ENCODE assay signal across 8 mouse cellular contexts in genomic region chr7:27552931-27553513, GRCm38 (mm10). TPM values are rescaled to one million over a fixed set of nuclear protein-coding genes. Genes with fewer than 3 reads are reported as not detected.
DNase-seq lines count a peak whose midpoint lies in the region; ATAC-seq lines count a peak whose summit lies in the region.

Gene Pld3 (minus strand): TSS chr7:27553218.
Gene 2310022A10Rik (plus strand): TSS chr7:27553233.

- peak within 1 kb of the TSS; percentile 84 for H3K4me3 ChIP-seq in heart, embryonic 10.5 days
- peak within 1 kb of the TSS; percentile 74 for H3K4me3 ChIP-seq in kidney, embryonic 15.5 days (replicated peaks)

- peak within 1 kb of the TSS; percentile 71 for H3K4me2 ChIP-seq in kidney, embryonic 15.5 days

- H3K9ac ChIP-seq in kidney, embryonic 15.5 days: peak within 1 kb of the TSS; percentile 65

- peaks cover 20% of the 10 kb centered on the region; the same call in 1 of the 2 replicates for H3K4me1 ChIP-seq in heart, embryonic 10.5 days
- peaks cover 15% of the 10 kb centered on the region for H3K4me1 ChIP-seq in kidney, embryonic 15.5 days

- H3K27me3 ChIP-seq in heart, embryonic 10.5 days (ENCODE audit: insufficient read depth, poor library complexity, severe bottlenecking): no peaks in the 10 kb centered on the region
- H3K27me3 ChIP-seq in kidney, embryonic 15.5 days: no peaks in the 10 kb centered on the region

- under 1% methylated on average over 41 of the region's 41 CpGs for WGBS in heart, embryonic 10.5 days
- under 1% methylated on average over 41 of the region's 41 CpGs for WGBS in kidney, embryonic 15.5 days

- DNase-seq in B cell, adult 2 months: peak; percentile 97 to 98
- peak; percentile 99 for DNase-seq in brain, adult 2 months (ENCODE audit: low read depth, low spot score)
- DNase-seq in heart, embryonic 10.5 days (ENCODE audit: low spot score): peak; percentile 99
- peak; percentile 97 for DNase-seq in liver
- peak; percentile 93 to 94 for DNase-seq in spleen, postnatal 4 days (ENCODE audit: low spot score in 2 of 2)

- peaks cover 19% of the 10 kb centered on the region for H3K36me3 ChIP-seq in heart, embryonic 10.5 days
- peaks cover 13% of the 10 kb centered on the region for H3K36me3 ChIP-seq in kidney, embryonic 15.5 days

- peak; percentile 99 for ATAC-seq in erythroblast, adult 5-6 weeks (replicated peaks; ENCODE audit: low FRiP score, poor library complexity, severe bottlenecking)
- peak; percentile 100 for ATAC-seq in kidney, embryonic 15.5 days (replicated peaks; ENCODE audit: low FRiP score)
- peak; percentile 98 for ATAC-seq in monocyte, adult 5-6 weeks (replicated peaks; ENCODE audit: insufficient number of reproducible peaks, low FRiP score, low TSS enrichment, poor library complexity, severe bottlenecking)

- peak within 1 kb of the TSS; percentile 86 for H3K27ac ChIP-seq in heart, embryonic 10.5 days
- peak within 1 kb of the TSS; percentile 43 for H3K27ac ChIP-seq in kidney, embryonic 15.5 days

- no peaks in the 10 kb centered on the region for H3K9me3 ChIP-seq in heart, embryonic 10.5 days
- H3K9me3 ChIP-seq in kidney, embryonic 15.5 days (replicated peaks): no peaks in the 10 kb centered on the region

RNA-seq across cellular contexts. Expression of gene Pld3, which starts in this region (rescaled TPM):
- 128 and 139 TPM in 2 replicates for total RNA-seq in erythroblast, adult 5-6 weeks (2015; ENCODE audit: low replicate concordance)
- total RNA-seq in erythroblast, adult 5-6 weeks (2017; ENCODE audit: low replicate concordance): 73.6 and 84.7 TPM in 2 replicates
- polyA plus RNA-seq in heart, embryonic 10.5 days (2016; fragmentation: Nextera tagmentation; extraction: Ambion mirVana): 54.1 and 55.6 TPM in 2 replicates
- 83.1 and 90.5 TPM in 2 replicates for polyA plus RNA-seq in kidney, embryonic 15.5 days (2015; fragmentation: Nextera tagmentation; extraction: Ambion mirVana)
- 13.7 to 42.8 TPM (median 31.8 TPM) in 3 replicates for total RNA-seq in monocyte, adult 5-6 weeks (2017)

RNA-seq across cellular contexts. Expression of gene 2310022A10Rik, which starts in this region (rescaled TPM):
- 2.9 TPM in 1 of 2 replicates, not detected in the other for total RNA-seq in erythroblast, adult 5-6 weeks (2015; ENCODE audit: low replicate concordance)
- 3.6 and 10.4 TPM in 2 replicates for total RNA-seq in erythroblast, adult 5-6 weeks (2017; ENCODE audit: low replicate concordance)
- 36.3 and 37.4 TPM in 2 replicates for polyA plus RNA-seq in heart, embryonic 10.5 days (2016; fragmentation: Nextera tagmentation; extraction: Ambion mirVana)
- polyA plus RNA-seq in kidney, embryonic 15.5 days (2015; fragmentation: Nextera tagmentation; extraction: Ambion mirVana): 26.9 and 29.4 TPM in 2 replicates
- total RNA-seq in monocyte, adult 5-6 weeks (2017): 3.6 to 29.0 TPM (median 10.5 TPM) in 3 replicates

Comparison
In these comparisons a context has a peak if more than half of its experiments do, and no peak if none do; other contexts are left out.
1. Peak in every context shown above with its lines: DNase-seq, ATAC-seq, H3K4me3 ChIP-seq and H3K27ac ChIP-seq.